14 mouse cellular contexts compared by ENCODE assay signal in genomic region chr6:102535599-102535998, GRCm38 (mm10). TPM values are rescaled to one million over a fixed set of nuclear protein-coding genes. Genes with fewer than 3 reads are reported as not detected.
"Had no signal": no experiment of that assay in that cellular context is flagged by ENCODE, and none has a peak within 500 bp of the region (broad histone marks: within the 10 kb centered on the region; RNA-seq: fewer than 3 reads in every experiment).

No protein-coding gene starts in this region.

- H3K4me3 ChIP-seq: kidney, embryonic 15.5 days; layer of hippocampus, adult 2 months; limb, embryonic 10.5 days; midbrain, embryonic 10.5 days; neural tube, embryonic 13.5 days had no signal

- H3K4me1 ChIP-seq: kidney, embryonic 15.5 days; limb, embryonic 10.5 days; midbrain, embryonic 10.5 days; neural tube, embryonic 13.5 days had no signal

- DNase-seq: kidney, adult 2 months; kidney, postnatal 14 days; lung, adult 18-20 months; midbrain, embryonic 14.5 days; retina, postnatal 1 day; right cerebral cortex, postnatal 14 days; thymus, postnatal 36 days had no signal

- H3K9me3 ChIP-seq: kidney, embryonic 15.5 days; limb, embryonic 10.5 days; midbrain, embryonic 10.5 days; neural tube, embryonic 13.5 days had no signal

- H3K4me2 ChIP-seq: kidney, embryonic 15.5 days; neural tube, embryonic 13.5 days had no signal

- H3K27ac ChIP-seq: kidney, embryonic 15.5 days; layer of hippocampus, adult 2 months; limb, embryonic 10.5 days; midbrain, embryonic 10.5 days; neural tube, embryonic 13.5 days had no signal

- H3K27me3 ChIP-seq: kidney, embryonic 15.5 days; neural tube, embryonic 13.5 days had no signal

- H3K9ac ChIP-seq: kidney, embryonic 15.5 days; neural tube, embryonic 13.5 days had no signal

- ATAC-seq: intestine, embryonic 16.5 days had no signal

- H3K36me3 ChIP-seq: kidney, embryonic 15.5 days; limb, embryonic 10.5 days; midbrain, embryonic 10.5 days; neural tube, embryonic 13.5 days had no signal

RNA-seq across cellular contexts. Expression of gene Cntn3, which starts 37.3 kb away (rescaled TPM):
- total RNA-seq: monocyte, adult 5-6 weeks had no signal
